Comparison of ENCODE assay signal across 8 mouse cellular contexts in genomic region chr8:126596097-126596634, GRCm38 (mm10). TPM values are rescaled to one million over a fixed set of nuclear protein-coding genes. Genes with fewer than 3 reads are reported as not detected.
A peak's percentile ranks its signal among the peaks of the same experiment; 100 is the strongest.
DNase-seq lines count a peak whose midpoint lies in the region; ATAC-seq lines count a peak whose summit lies in the region.

No protein-coding gene starts in this region.

- ATAC-seq in common myeloid progenitor, adult 5-6 weeks (replicated peaks; ENCODE audit: low read depth, poor library complexity, severe bottlenecking), result peak; percentile 29
- peak; percentile 13 for ATAC-seq in inflammation-experienced regulatory T-cells, adult 6 months
- no peak for ATAC-seq in erythroblast, adult 5-6 weeks (replicated peaks; ENCODE audit: low FRiP score, poor library complexity, severe bottlenecking)

- peak; percentile 79 for DNase-seq in T-cell, adult 2 months (ENCODE audit: low spot score)
- DNase-seq in gastrocnemius, postnatal 14 days, result peak; percentile 90
- peak; percentile 86 to 94 for DNase-seq in left cerebral cortex, postnatal 25 days (ENCODE audit: low spot score in 2 of 2)
- DNase-seq in mesoderm, embryonic 11.5 days (ENCODE audit: low read depth, low spot score), result peak; percentile 84
- peak; percentile 82 for DNase-seq in right cerebral cortex, postnatal 4 days

- intact Hi-C loops in gastrocnemius, postnatal 14 days (cut with DNase I; ENCODE audit: low total_unique reads), result no loop called here
- intact Hi-C loops in left cerebral cortex, postnatal 25 days (cut with DNase I), result no loop called here

RNA-seq across cellular contexts. Expression of gene Irf2bp2, which starts 2.4 kb away (rescaled TPM):
- 72.3 and 85.4 TPM in 2 replicates for total RNA-seq in common myeloid progenitor, adult 5-6 weeks (2017)
- total RNA-seq in gastrocnemius, postnatal 14 days (2021), result 10 to 100 TPM; 38.7 to 45.5 TPM
- polyA plus RNA-seq in inflammation-experienced regulatory T-cells, adult 6 months (2017; shearing (Covaris generic)), result 10 to 100 TPM; 16.7 to 25.3 (median 24.5) TPM
- 10 to 100 TPM; 55.5 to 62.7 TPM for total RNA-seq in left cerebral cortex, postnatal 25 days (2021)
- total RNA-seq in erythroblast, adult 5-6 weeks (2015; ENCODE audit: low replicate concordance), result 21.3 and 34.7 TPM in 2 replicates
- total RNA-seq in erythroblast, adult 5-6 weeks (2017; ENCODE audit: low replicate concordance), result 19.5 and 25.1 TPM in 2 replicates
